Mouse (Mus musculus) spleen, adult 2 months (tissue): Measurements from ENCODE around the gene Rtn4.

Source experiments
- CTCF ChIP-seq: fragments of 200-500 bp; IDR thresholded peaks from 2 replicates; pipeline ENCODE4 v1.5.1; 2011; ENCODE audit warnings: mild to moderate bottlenecking, inconsistent platforms; ENCODE audit not compliant: insufficient read depth, insufficient read length, insufficient replicate concordance; ENCODE audit errors: extremely low read depth
- POLR2A ChIP-seq: fragments of 200-500 bp; IDR thresholded peaks from 2 replicates; pipeline ENCODE4 v1.6.1; 2011; ENCODE audit warnings: low read depth, low read length, inconsistent platforms

- TF ChIP-seq CTCF: no peak
- no peak for TF ChIP-seq POLR2A
Measured at GRCm38 (mm10) chr11:29774760-29775159, 82.0 kb downstream of the Rtn4 start.
